20 mouse cellular contexts compared by ENCODE assay signal in the genomic region with DNA sequence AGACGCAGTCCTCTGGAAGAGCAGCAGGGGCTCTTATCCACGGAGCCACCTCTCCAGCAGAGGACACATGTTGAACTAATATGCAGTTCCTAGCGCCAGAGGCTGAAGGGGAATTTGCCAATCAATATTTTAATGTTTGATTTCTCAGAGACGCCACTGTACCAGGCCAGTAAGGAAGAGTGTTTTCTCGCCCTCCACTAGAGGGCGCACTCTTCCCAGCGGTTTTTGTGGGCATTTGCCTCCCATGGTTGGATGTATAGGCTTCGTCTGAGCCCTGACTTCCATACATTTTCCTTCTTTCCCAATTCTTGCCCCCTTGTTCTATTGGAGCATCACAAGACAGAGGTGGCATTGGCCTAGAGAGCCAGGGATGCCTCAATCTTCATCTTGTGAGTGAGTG. TPM values are rescaled to one million over a fixed set of nuclear protein-coding genes. Genes with fewer than 3 reads are reported as not detected.
ATAC-seq lines count a peak whose summit lies in the region.
"Had no signal": no experiment of that assay in that cellular context is flagged by ENCODE, and none has a peak within 500 bp of the region (broad histone marks: within the 10 kb centered on the region; RNA-seq: fewer than 3 reads in every experiment).

No protein-coding gene starts in this region.

- ATAC-seq in CD4-positive, CD25-positive, alpha-beta regulatory T cell, adult 4 months: peak; percentile 47
- ATAC-seq in erythroblast, adult 5-6 weeks (replicated peaks; ENCODE audit: low FRiP score, poor library complexity, severe bottlenecking): peak; percentile 60
- ATAC-seq in granulocyte monocyte progenitor cell, adult 5-6 weeks (replicated peaks; ENCODE audit: poor library complexity, severe bottlenecking): peak; percentile 74
- 0 out of 2 replicates have a peak, but pooled peaks have one; percentile 47 for ATAC-seq in megakaryocyte, adult 5-6 weeks (ENCODE audit: poor library complexity, severe bottlenecking)
- ATAC-seq in megakaryocyte-erythroid progenitor cell, adult 5-6 weeks (replicated peaks; ENCODE audit: low FRiP score, low TSS enrichment, poor library complexity, severe bottlenecking): peak; percentile 81

RNA-seq across cellular contexts. Expression of a gene that starts 4.5 kb away (rescaled TPM):
- not detected for polyA plus RNA-seq in CD4-positive, CD25-positive, alpha-beta regulatory T cell, adult 4 months (2017; shearing (Covaris generic))
- total RNA-seq in erythroblast, adult 5-6 weeks (2015; ENCODE audit: low replicate concordance): not detected in 2 replicates
- 6.1 TPM in 1 of 2 replicates, not detected in the other for total RNA-seq in erythroblast, adult 5-6 weeks (2017; ENCODE audit: low replicate concordance)
- not detected in 2 replicates for total RNA-seq in granulocyte monocyte progenitor cell, adult 5-6 weeks (2014; fragmentation: Nextera tagmentation)
- not detected in 2 replicates for total RNA-seq in granulocyte monocyte progenitor cell, adult 5-6 weeks (2017)
- total RNA-seq in megakaryocyte, adult 5-6 weeks (2015): 0.18 TPM in 1 of 2 replicates, not detected in the other
- 4.2 TPM in 1 of 2 replicates, not detected in the other for total RNA-seq in megakaryocyte, adult 5-6 weeks (2017)
- total RNA-seq in megakaryocyte-erythroid progenitor cell, adult 5-6 weeks (2014; fragmentation: Nextera tagmentation): not detected in 2 replicates
- not detected in 2 replicates for total RNA-seq in megakaryocyte-erythroid progenitor cell, adult 5-6 weeks (2017)
- total RNA-seq: MEL had no signal
- polyA plus RNA-seq: embryonic facial prominence, embryonic 10.5 days; erythroblast, embryonic 14.5 days had no signal

RNA-seq across cellular contexts. Expression of a gene that starts 20.1 kb away (rescaled TPM):
- polyA plus RNA-seq in CD4-positive, CD25-positive, alpha-beta regulatory T cell, adult 4 months (2017; shearing (Covaris generic)): 100 to 1,000 TPM in 1 of 2 experiments, 10 to 100 TPM in 1; 97.0 to 118 TPM
- 1.2 and 24.5 TPM in 2 replicates for total RNA-seq in erythroblast, adult 5-6 weeks (2015; ENCODE audit: low replicate concordance)
- 3.3 and 11.2 TPM in 2 replicates for total RNA-seq in erythroblast, adult 5-6 weeks (2017; ENCODE audit: low replicate concordance)
- 20.9 and 37.8 TPM in 2 replicates for total RNA-seq in granulocyte monocyte progenitor cell, adult 5-6 weeks (2014; fragmentation: Nextera tagmentation)
- total RNA-seq in granulocyte monocyte progenitor cell, adult 5-6 weeks (2017): 28.1 and 32.1 TPM in 2 replicates
- 20.8 and 25.9 TPM in 2 replicates for total RNA-seq in megakaryocyte, adult 5-6 weeks (2015)
- total RNA-seq in megakaryocyte, adult 5-6 weeks (2017): 15.2 and 24.2 TPM in 2 replicates
- 32.7 TPM in 1 of 2 replicates, not detected in the other for total RNA-seq in megakaryocyte-erythroid progenitor cell, adult 5-6 weeks (2014; fragmentation: Nextera tagmentation)
- 18.2 and 43.4 TPM in 2 replicates for total RNA-seq in megakaryocyte-erythroid progenitor cell, adult 5-6 weeks (2017)
- polyA plus RNA-seq: brain, embryonic 14.5 days; cortical plate, adult 2 months had no signal

RNA-seq across cellular contexts. Expression of a gene that starts 34.3 kb away (rescaled TPM):
- not detected for polyA plus RNA-seq in CD4-positive, CD25-positive, alpha-beta regulatory T cell, adult 4 months (2017; shearing (Covaris generic))
- not detected in 2 replicates for total RNA-seq in erythroblast, adult 5-6 weeks (2015; ENCODE audit: low replicate concordance)
- not detected in 2 replicates for total RNA-seq in erythroblast, adult 5-6 weeks (2017; ENCODE audit: low replicate concordance)
- total RNA-seq in granulocyte monocyte progenitor cell, adult 5-6 weeks (2014; fragmentation: Nextera tagmentation): not detected in 2 replicates
- total RNA-seq in granulocyte monocyte progenitor cell, adult 5-6 weeks (2017): not detected in 2 replicates
- not detected in 2 replicates for total RNA-seq in megakaryocyte, adult 5-6 weeks (2015)
- not detected in 2 replicates for total RNA-seq in megakaryocyte, adult 5-6 weeks (2017)
- total RNA-seq in megakaryocyte-erythroid progenitor cell, adult 5-6 weeks (2014; fragmentation: Nextera tagmentation): not detected in 2 replicates
- total RNA-seq in megakaryocyte-erythroid progenitor cell, adult 5-6 weeks (2017): not detected in 2 replicates
- total RNA-seq: adrenal gland, adult 2 months; adrenal gland, postnatal 10 days; adrenal gland, postnatal 25 days; adrenal gland, postnatal 4 days; forebrain, postnatal 0 days; MEL had no signal
- polyA plus RNA-seq: adrenal gland, adult 2 months; brain, embryonic 14.5 days; cortical plate, adult 2 months; embryonic facial prominence, embryonic 10.5 days; embryonic facial prominence, embryonic 12.5 days; embryonic facial prominence, embryonic 14.5 days; erythroblast, embryonic 14.5 days; forebrain, embryonic 11.5 days; forebrain, embryonic 13.5 days; forebrain, embryonic 15.5 days; forebrain, postnatal 0 days had no signal

RNA-seq across cellular contexts. Expression of a gene that starts 35.1 kb away (rescaled TPM):
- not detected for polyA plus RNA-seq in CD4-positive, CD25-positive, alpha-beta regulatory T cell, adult 4 months (2017; shearing (Covaris generic))
- not detected in 2 replicates for total RNA-seq in erythroblast, adult 5-6 weeks (2015; ENCODE audit: low replicate concordance)
- total RNA-seq in erythroblast, adult 5-6 weeks (2017; ENCODE audit: low replicate concordance): not detected in 2 replicates
- not detected in 2 replicates for total RNA-seq in granulocyte monocyte progenitor cell, adult 5-6 weeks (2014; fragmentation: Nextera tagmentation)
- total RNA-seq in granulocyte monocyte progenitor cell, adult 5-6 weeks (2017): not detected in 2 replicates
- not detected in 2 replicates for total RNA-seq in megakaryocyte, adult 5-6 weeks (2015)
- not detected in 2 replicates for total RNA-seq in megakaryocyte, adult 5-6 weeks (2017)
- total RNA-seq in megakaryocyte-erythroid progenitor cell, adult 5-6 weeks (2014; fragmentation: Nextera tagmentation): not detected in 2 replicates
- total RNA-seq in megakaryocyte-erythroid progenitor cell, adult 5-6 weeks (2017): not detected in 2 replicates
- total RNA-seq: adrenal gland, adult 2 months; adrenal gland, postnatal 10 days; adrenal gland, postnatal 25 days; adrenal gland, postnatal 4 days; forebrain, postnatal 0 days; MEL had no signal
- polyA plus RNA-seq: adrenal gland, adult 2 months; brain, embryonic 14.5 days; cortical plate, adult 2 months; embryonic facial prominence, embryonic 10.5 days; embryonic facial prominence, embryonic 12.5 days; embryonic facial prominence, embryonic 14.5 days; erythroblast, embryonic 14.5 days; forebrain, embryonic 11.5 days; forebrain, embryonic 13.5 days; forebrain, embryonic 15.5 days; forebrain, postnatal 0 days had no signal

Comparison
In these comparisons a context has a peak if more than half of its experiments do, and no peak if none do; other contexts are left out.
1. Peak in every context shown above with its lines: ATAC-seq.